Mouse (Mus musculus) heart, adult 2 months (tissue): ENCODE data around the gene Tnfrsf23. TPM values are rescaled to one million over a fixed set of nuclear protein-coding genes. Genes with fewer than 3 reads are reported as not detected.
A peak's percentile ranks its signal among the peaks of the same experiment; 100 is the strongest.

ENCODE experiments used
- DNase-seq, 2 experiments: peaks; one replicate each; pipeline ENCODE4 v3.0.0; 2021
- H3K27ac ChIP-seq: fragments of 200-600 bp; 2 replicates; pipeline ENCODE4 v1.8.1; 2022
- H3K27me3 ChIP-seq: fragments of 200-500 bp; 2 replicates; pipeline ENCODE4 v1.6.1; 2012; ENCODE audit warnings: mild to moderate bottlenecking, low read length, inconsistent platforms, mixed read lengths; ENCODE audit not compliant: control insufficient read depth, insufficient read depth
- H3K36me3 ChIP-seq: fragments of 200-500 bp; 2 replicates; pipeline ENCODE4 v1.6.1; 2012; ENCODE audit warnings: low read length, inconsistent platforms; ENCODE audit not compliant: control insufficient read depth, insufficient read depth
- H3K4me1 ChIP-seq: fragments of 200-500 bp; 2 replicates; pipeline ENCODE4 v1.6.1; 2011; ENCODE audit warnings: low read length; ENCODE audit not compliant: control insufficient read depth, insufficient read depth
- H3K4me3 ChIP-seq: fragments of 200-600 bp; 2 replicates; pipeline ENCODE4 v1.8.1; 2022
- H3K79me2 ChIP-seq: fragments of 200-500 bp; replicated peaks from 2 replicates; pipeline ENCODE4 v1.6.1; 2012; ENCODE audit warnings: mild to moderate bottlenecking, inconsistent platforms, low read length, moderate library complexity, mixed read lengths; ENCODE audit not compliant: control insufficient read depth, insufficient read depth
- H3K9ac ChIP-seq: fragments of 200-500 bp; 2 replicates; pipeline ENCODE4 v1.6.1; 2012; ENCODE audit warnings: low read depth, mild to moderate bottlenecking, control low read depth, inconsistent platforms, low read length, mixed read lengths
- CTCF ChIP-seq: fragments of 200-600 bp; IDR thresholded peaks from 2 replicates; pipeline ENCODE4 v1.8.1; 2022; ENCODE audit warnings: antibody characterized with exemption, mild to moderate bottlenecking, moderate library complexity
- EP300 ChIP-seq: fragments of 200-500 bp; IDR thresholded peaks from 2 replicates; pipeline ENCODE4 v1.6.1; 2011; ENCODE audit warnings: low read depth, low read length, control low read depth; ENCODE audit not compliant: insufficient read depth
- POLR2A ChIP-seq: fragments of 200-500 bp; IDR thresholded peaks from 2 replicates; pipeline ENCODE4 v1.6.1; 2011; ENCODE audit warnings: mild to moderate bottlenecking, low read depth, low read length, control low read depth; ENCODE audit not compliant: insufficient read depth
- WGBS: fragments of 180-500 bp; shearing (Covaris S2); methylation state at CpG from one replicate; pipeline ENCODE4 v1.1.7; 2018; 5-methylcytosine and 5-hydroxymethylcytosine counted together
- intact Hi-C: fragments of 180-260 bp; cut with DNase I; formaldehyde crosslinking; loops from one replicate; pipeline ENCODE4 v1.15.1; 2025
- polyA plus RNA-seq: library from polyadenylated mRNA; depleted of rRNA; stranded (reverse); fragments of >200 nt; gene quantifications from 2 replicates; pipeline ENCODE4 v1.2.3, GENCODE M21; 2012
- total RNA-seq, 2 experiments: library from RNA; stranded (reverse); gene quantifications; 2 replicates each; pipeline ENCODE4 v1.2.3; 2021

The Tnfrsf23 gene
- total and polyA plus RNA-seq, 3 experiments, result 2.4 to 5.1 (median 2.8) TPM

GRCm38 (mm10) chr7:143636674-143637073 lies 49.0 kb downstream of the Tnfrsf23 start:
- Histone ChIP-seq H3K9ac (no peak overlapping the region), H3K79me2 (no peaks in the 10 kb centered on the region), H3K4me1 (no peaks in the 10 kb centered on the region), H3K27ac (no peak overlapping the region), H3K4me3 (no peak overlapping the region), H3K27me3 (no peaks in the 10 kb centered on the region), H3K36me3 (no peaks in the 10 kb centered on the region)
- no peak for TF ChIP-seq CTCF
- TF ChIP-seq POLR2A, result no peak
- no peak for TF ChIP-seq EP300
- 87% methylated on average over 1 of the region's 1 CpGs for WGBS
- intact Hi-C loops, result no loop called here
- no peak for DNase-seq

- TF ChIP-seq CTCF (no peak), POLR2A (no peak), EP300 (no peak)
- Histone ChIP-seq H3K4me1 (peaks cover 1% of the 10 kb centered on the region; the same call in 1 of the 2 replicates), H3K79me2 (no peaks in the 10 kb centered on the region), H3K9ac (no peak overlapping the region), H3K27ac (no peak overlapping the region), H3K36me3 (no peaks in the 10 kb centered on the region), H3K27me3 (no peaks in the 10 kb centered on the region), H3K4me3 (no peak overlapping the region)
- no peak for DNase-seq
- intact Hi-C loops, result no loop called here
- 65% methylated on average over 2 of the region's 2 CpGs for WGBS
Observed at GRCm38 (mm10) chr7:143631503-143631902, 54.2 kb downstream of the Tnfrsf23 start.

- Histone ChIP-seq H3K9ac (no peak overlapping the region), H3K4me3 (no peak overlapping the region), H3K27me3 (no peaks in the 10 kb centered on the region), H3K36me3 (no peaks in the 10 kb centered on the region), H3K4me1 (peaks cover 1% of the 10 kb centered on the region; the same call in 1 of the 2 replicates), H3K27ac (no peak overlapping the region), H3K79me2 (no peaks in the 10 kb centered on the region)
- intact Hi-C loops, result no loop called here
- WGBS, result 16% methylated on average over 1 of the region's 1 CpGs
- no peak for DNase-seq
- TF ChIP-seq POLR2A, result no peak
- TF ChIP-seq CTCF, result no peak
- no peak for TF ChIP-seq EP300
Observed at GRCm38 (mm10) chr7:143629501-143629900, 56.2 kb downstream of the Tnfrsf23 start.

- peak within 1 kb of the TSS; percentile 60 for H3K27ac ChIP-seq
- H3K9ac ChIP-seq, result no peak within 1 kb of the TSS
- no peaks in the 10 kb centered on the region for H3K36me3 ChIP-seq
- intact Hi-C loops, result no loop called here
- peaks cover 1% of the 10 kb centered on the region; the same call in 1 of the 2 replicates for H3K4me1 ChIP-seq
- no peaks in the 10 kb centered on the region for H3K27me3 ChIP-seq
- 93% methylated on average over 1 of the region's 1 CpGs for WGBS
- H3K79me2 ChIP-seq, result no peaks in the 10 kb centered on the region
- peak within 1 kb of the TSS; percentile 23; the same call in 1 of the 2 replicates for H3K4me3 ChIP-seq
- TF ChIP-seq POLR2A (no peak), EP300 (no peak), CTCF (no peak)
- DNase-seq, result no peak
Observed at GRCm38 (mm10) chr7:143628540-143628939, 57.1 kb downstream of the Tnfrsf23 start, which contains the start of gene Tnfrsf26. Gene Tnfrsf26 (minus strand): TSS chr7:143628722.

- Histone ChIP-seq H3K27ac (peak overlapping the region; percentile 60), H3K4me1 (peaks cover 1% of the 10 kb centered on the region; the same call in 1 of the 2 replicates), H3K27me3 (no peaks in the 10 kb centered on the region), H3K36me3 (no peaks in the 10 kb centered on the region), H3K79me2 (no peaks in the 10 kb centered on the region), H3K4me3 (peak overlapping the region; percentile 23; the same call in 1 of the 2 replicates), H3K9ac (no peak overlapping the region)
- intact Hi-C loops, result no loop called here
- TF ChIP-seq CTCF, result no peak
- no peak for TF ChIP-seq POLR2A
- no peak for TF ChIP-seq EP300
- DNase-seq, result peak; percentile 16 to 28
- WGBS, result 38% methylated on average over 10 of the region's 10 CpGs
Observed at GRCm38 (mm10) chr7:143627555-143628286, 58.0 kb downstream of the Tnfrsf23 start.

- Histone ChIP-seq H3K27ac (no peak overlapping the region), H3K79me2 (no peaks in the 10 kb centered on the region), H3K4me3 (no peak overlapping the region), H3K27me3 (no peaks in the 10 kb centered on the region), H3K9ac (no peak overlapping the region), H3K36me3 (no peaks in the 10 kb centered on the region), H3K4me1 (peaks cover 1% of the 10 kb centered on the region; the same call in 1 of the 2 replicates)
- intact Hi-C loops, result no loop called here
- no peak for DNase-seq
- TF ChIP-seq CTCF (no peak), POLR2A (no peak), EP300 (no peak)
- 68% methylated on average over 2 of the region's 2 CpGs for WGBS
Observed at GRCm38 (mm10) chr7:143626178-143626577, 59.5 kb downstream of the Tnfrsf23 start.
